Mouse (Mus musculus): Measurements from ENCODE around the gene Rps3a1. TPM values are rescaled to one million over a fixed set of nuclear protein-coding genes. Genes with fewer than 3 reads are reported as not detected.
A peak's percentile ranks its signal among the peaks of the same experiment; 100 is the strongest.
"Not testable (repeated sequence)": the region's sequence is repeated elsewhere in the genome, so short reads cannot be mapped to it uniquely, and the experiment has no call there.

Rps3a1 gene
- polyA plus RNA-seq, 1 experiment from 2014 or later = 1,282 TPM

GRCm38 (mm10) chr3:86110077-86110476 lies 32.4 kb downstream of the Rps3a1 start:
- H3K4me1 ChIP-seq = peaks cover 28% of the 10 kb centered on the region
- H3K9ac ChIP-seq = peak overlapping the region; percentile 39; the same call in 1 of the 2 replicates
- no peaks in the 10 kb centered on the region for H3K27me3 ChIP-seq
- no peak overlapping the region; the same call in 1 of the 2 replicates for H3K27ac ChIP-seq
- 8% methylated on average over 10 of the region's 10 CpGs for WGBS
- 0 out of 2 replicates have a peak, but pooled peaks cover 2% of the 10 kb centered on the region for H3K36me3 ChIP-seq
- H3K9me3 ChIP-seq = no peaks in the 10 kb centered on the region
- H3K4me2 ChIP-seq (replicated peaks) = peak overlapping the region; percentile 55
- peak; percentile 71 for ATAC-seq (ENCODE audit: low FRiP score, low read depth)
- H3K4me3 ChIP-seq = 0 out of 2 replicates have a peak overlapping the region, but pooled peaks have one; percentile 16

GRCm38 (mm10) chr3:86109099-86109498 lies 33.4 kb downstream of the Rps3a1 start:
- H3K9ac ChIP-seq = no peak overlapping the region
- H3K4me2 ChIP-seq (replicated peaks) = no peak overlapping the region
- WGBS = 88% methylated on average over 7 of the region's 7 CpGs
- no peaks in the 10 kb centered on the region for H3K27me3 ChIP-seq
- H3K4me3 ChIP-seq = no peak overlapping the region
- 0 out of 2 replicates have a peak, but pooled peaks cover 2% of the 10 kb centered on the region for H3K36me3 ChIP-seq
- H3K27ac ChIP-seq = no peak overlapping the region
- peaks cover 22% of the 10 kb centered on the region for H3K4me1 ChIP-seq
- ATAC-seq (ENCODE audit: low FRiP score, low read depth) = no peak
- no peaks in the 10 kb centered on the region for H3K9me3 ChIP-seq

GRCm38 (mm10) chr3:86108576-86108975 lies 33.9 kb downstream of the Rps3a1 start:
- peaks cover 24% of the 10 kb centered on the region for H3K4me1 ChIP-seq
- no peak overlapping the region for H3K9ac ChIP-seq
- H3K9me3 ChIP-seq = no peaks in the 10 kb centered on the region
- H3K36me3 ChIP-seq = 0 out of 2 replicates have a peak, but pooled peaks cover 2% of the 10 kb centered on the region
- H3K27me3 ChIP-seq = no peaks in the 10 kb centered on the region
- WGBS = 83% methylated on average over 4 of the region's 4 CpGs
- H3K4me3 ChIP-seq = no peak overlapping the region
- H3K4me2 ChIP-seq (replicated peaks) = no peak overlapping the region
- no peak for ATAC-seq (ENCODE audit: low FRiP score, low read depth)
- no peak overlapping the region for H3K27ac ChIP-seq

- 82% methylated on average over 8 of the region's 8 CpGs for WGBS
- Histone ChIP-seq H3K4me2 (replicated peaks) (no peak overlapping the region), H3K27me3 (no peaks in the 10 kb centered on the region), H3K27ac (no peak overlapping the region), H3K9ac (no peak overlapping the region), H3K4me1 (peaks cover 31% of the 10 kb centered on the region), H3K9me3 (no peaks in the 10 kb centered on the region), H3K4me3 (no peak overlapping the region), H3K36me3 (0 out of 2 replicates have a peak, but pooled peaks cover 2% of the 10 kb centered on the region)
- ATAC-seq (ENCODE audit: low FRiP score, low read depth) = no peak
Measured at GRCm38 (mm10) chr3:86107637-86108539, 34.6 kb downstream of the Rps3a1 start.

GRCm38 (mm10) chr3:86106086-86106632 lies 36.3 kb downstream of the Rps3a1 start:
- H3K36me3 ChIP-seq = 0 out of 2 replicates have a peak, but pooled peaks cover 2% of the 10 kb centered on the region
- H3K4me2 ChIP-seq (replicated peaks) = no peak overlapping the region
- no peak overlapping the region for H3K9ac ChIP-seq
- H3K4me3 ChIP-seq = no peak overlapping the region
- no peaks in the 10 kb centered on the region for H3K9me3 ChIP-seq
- WGBS = 75% methylated on average over 8 of the region's 8 CpGs
- no peak overlapping the region for H3K27ac ChIP-seq
- ATAC-seq (ENCODE audit: low FRiP score, low read depth) = no peak
- no peaks in the 10 kb centered on the region for H3K27me3 ChIP-seq
- peaks cover 38% of the 10 kb centered on the region for H3K4me1 ChIP-seq

GRCm38 (mm10) chr3:86104909-86105308 lies 37.6 kb downstream of the Rps3a1 start:
- no peak overlapping the region for H3K9ac ChIP-seq
- 0 out of 2 replicates have a peak, but pooled peaks cover 2% of the 10 kb centered on the region for H3K36me3 ChIP-seq
- no peak overlapping the region for H3K4me3 ChIP-seq
- H3K27ac ChIP-seq = no peak overlapping the region
- no peak for ATAC-seq (ENCODE audit: low FRiP score, low read depth)
- WGBS = 89% methylated on average over 4 of the region's 4 CpGs
- no peak overlapping the region for H3K4me2 ChIP-seq (replicated peaks)
- no peaks in the 10 kb centered on the region for H3K27me3 ChIP-seq
- H3K4me1 ChIP-seq = peaks cover 38% of the 10 kb centered on the region
- H3K9me3 ChIP-seq = no peaks in the 10 kb centered on the region

- not testable (repeated sequence) for H3K27me3 ChIP-seq; H3K4me3 ChIP-seq; H3K9me3 ChIP-seq; H3K27ac ChIP-seq; ATAC-seq (ENCODE audit: low FRiP score, low read depth); H3K36me3 ChIP-seq; H3K9ac ChIP-seq; H3K4me2 ChIP-seq (replicated peaks)
- peaks cover 33% of the 10 kb centered on the region for H3K4me1 ChIP-seq
- WGBS = 87% methylated on average over 7 of the region's 7 CpGs
Measured at GRCm38 (mm10) chr3:86104433-86104832, 38.1 kb downstream of the Rps3a1 start.

- Histone ChIP-seq H3K27ac (no peak overlapping the region), H3K4me3 (no peak overlapping the region), H3K9ac (no peak overlapping the region), H3K4me2 (replicated peaks) (no peak overlapping the region), H3K4me1 (peaks cover 29% of the 10 kb centered on the region), H3K36me3 (0 out of 2 replicates have a peak, but pooled peaks cover 8% of the 10 kb centered on the region), H3K9me3 (no peaks in the 10 kb centered on the region), H3K27me3 (no peaks in the 10 kb centered on the region)
- ATAC-seq (ENCODE audit: low FRiP score, low read depth) = no peak
- WGBS = 71% methylated on average over 18 of the region's 18 CpGs
Measured at GRCm38 (mm10) chr3:86103449-86104291, 38.8 kb downstream of the Rps3a1 start.

- ATAC-seq (ENCODE audit: low FRiP score, low read depth) = no peak
- WGBS = 73% methylated on average over 6 of the region's 6 CpGs
- Histone ChIP-seq H3K9me3 (no peaks in the 10 kb centered on the region), H3K36me3 (0 out of 2 replicates have a peak, but pooled peaks cover 8% of the 10 kb centered on the region), H3K4me3 (no peak overlapping the region), H3K27me3 (no peaks in the 10 kb centered on the region), H3K4me1 (peaks cover 29% of the 10 kb centered on the region), H3K27ac (no peak overlapping the region), H3K9ac (no peak overlapping the region), H3K4me2 (replicated peaks) (no peak overlapping the region)
Measured at GRCm38 (mm10) chr3:86101956-86102355, 40.5 kb downstream of the Rps3a1 start.

GRCm38 (mm10) chr3:86093907-86094306 lies 48.6 kb downstream of the Rps3a1 start:
- ATAC-seq (ENCODE audit: low FRiP score, low read depth) = no peak
- peaks cover 28% of the 10 kb centered on the region for H3K4me1 ChIP-seq
- peaks cover 5% of the 10 kb centered on the region; the same call in 1 of the 2 replicates for H3K36me3 ChIP-seq
- no peak overlapping the region for H3K4me3 ChIP-seq
- no peak overlapping the region for H3K4me2 ChIP-seq (replicated peaks)
- no peaks in the 10 kb centered on the region for H3K9me3 ChIP-seq
- WGBS = 64% methylated on average over 5 of the region's 5 CpGs
- no peaks in the 10 kb centered on the region for H3K27me3 ChIP-seq
- no peak overlapping the region for H3K9ac ChIP-seq
- 0 out of 2 replicates have a peak overlapping the region, but pooled peaks have one; percentile 22 for H3K27ac ChIP-seq

GRCm38 (mm10) chr3:86093213-86093845 lies 49.2 kb downstream of the Rps3a1 start:
- H3K27me3 ChIP-seq = no peaks in the 10 kb centered on the region
- WGBS = 22% methylated on average over 6 of the region's 6 CpGs
- H3K9me3 ChIP-seq = no peaks in the 10 kb centered on the region
- no peak for ATAC-seq (ENCODE audit: low FRiP score, low read depth)
- peak overlapping the region; percentile 55; the same call in 1 of the 2 replicates for H3K27ac ChIP-seq
- peaks cover 8% of the 10 kb centered on the region; the same call in 1 of the 2 replicates for H3K36me3 ChIP-seq
- H3K4me2 ChIP-seq (replicated peaks) = no peak overlapping the region
- peaks cover 28% of the 10 kb centered on the region for H3K4me1 ChIP-seq
- no peak overlapping the region for H3K9ac ChIP-seq
- H3K4me3 ChIP-seq = no peak overlapping the region
